Mouse (Mus musculus) CH12F3 (cell line): ENCODE measurements around the gene Arid5b.
"Not testable (repeated sequence)": the region's sequence is repeated elsewhere in the genome, so short reads cannot be mapped to it uniquely, and the experiment has no call there.

Experiments used
- in situ Hi-C: fragments of 300-500 bp; cut with MboI; formaldehyde crosslinking; loops from 2 replicates; pipeline ENCODE4 v1.14.3; 2020; ENCODE audit warnings: low sequenced_read_pairs

Arid5b gene

GRCm38 (mm10) chr10:68123446-68123845 is 155.1 kb downstream of the Arid5b start:
- in situ Hi-C loops: no loop called here

GRCm38 (mm10) chr10:68121960-68122359 is 156.6 kb downstream of the Arid5b start:
- in situ Hi-C loops: no loop called here

- in situ Hi-C loops: no loop called here
Measured at GRCm38 (mm10) chr10:68121251-68121650, 157.3 kb downstream of the Arid5b start.

GRCm38 (mm10) chr10:68120011-68120410 is 158.5 kb downstream of the Arid5b start:
- in situ Hi-C loops: no loop called here

- in situ Hi-C loops: no loop called here
Measured at GRCm38 (mm10) chr10:68119285-68119684, 159.3 kb downstream of the Arid5b start.

- in situ Hi-C loops: no loop called here
Measured at GRCm38 (mm10) chr10:68114955-68115354, 163.6 kb downstream of the Arid5b start.

- in situ Hi-C loops: no loop called here
Measured at GRCm38 (mm10) chr10:68113645-68114044, 164.9 kb downstream of the Arid5b start.

- in situ Hi-C loops: no loop called here
Measured at GRCm38 (mm10) chr10:68112983-68113382, 165.6 kb downstream of the Arid5b start.

GRCm38 (mm10) chr10:68110607-68111006 is 167.9 kb downstream of the Arid5b start:
- in situ Hi-C loops: no loop called here

GRCm38 (mm10) chr10:68110182-68110581 is 168.4 kb downstream of the Arid5b start:
- in situ Hi-C loops: no loop called here

- in situ Hi-C loops: no loop called here
Measured at GRCm38 (mm10) chr10:68109651-68110050, 168.9 kb downstream of the Arid5b start.

GRCm38 (mm10) chr10:68107716-68108115 is 170.8 kb downstream of the Arid5b start:
- in situ Hi-C loops: no loop called here

GRCm38 (mm10) chr10:68106351-68106950 is 172.1 kb downstream of the Arid5b start:
- in situ Hi-C loops: no loop called here

- in situ Hi-C loops: no loop called here
Measured at GRCm38 (mm10) chr10:68104881-68105781, 173.4 kb downstream of the Arid5b start.

GRCm38 (mm10) chr10:68104481-68104880 is 174.1 kb downstream of the Arid5b start:
- in situ Hi-C loops: no loop called here

GRCm38 (mm10) chr10:68103988-68104387 is 174.6 kb downstream of the Arid5b start:
- in situ Hi-C loops: no loop called here

- in situ Hi-C loops: no loop called here
Measured at GRCm38 (mm10) chr10:68103078-68103855, 175.3 kb downstream of the Arid5b start.

GRCm38 (mm10) chr10:68102566-68102965 is 176.0 kb downstream of the Arid5b start:
- in situ Hi-C loops: no loop called here

GRCm38 (mm10) chr10:68101251-68101650 is 177.3 kb downstream of the Arid5b start:
- in situ Hi-C loops: no loop called here

GRCm38 (mm10) chr10:68100506-68100905 is 178.0 kb downstream of the Arid5b start:
- in situ Hi-C loops: no loop called here

- in situ Hi-C loops: not testable (repeated sequence)
Measured at GRCm38 (mm10) chr10:68099801-68100200, 178.7 kb downstream of the Arid5b start.
